Mouse (Mus musculus) hindbrain, postnatal 0 days (tissue): ENCODE data around the gene Nenf. TPM values are rescaled to one million over a fixed set of nuclear protein-coding genes. Genes with fewer than 3 reads are reported as not detected.

ENCODE experiments used
- ATAC-seq: fragments of 200-750 bp; cut with Nextera tagmentation; 2 replicates; pipeline ENCODE4 v1.8.0; 2017; ENCODE audit warnings: mild to moderate bottlenecking, moderate TSS enrichment, moderate library complexity
- DNase-seq: peaks from one replicate; pipeline ENCODE4 v3.0.0-alpha.2; 2015; ENCODE audit warnings: low spot score
- H3K27ac ChIP-seq: fragments of 300-500 bp; sonication (generic); 2 replicates; pipeline ENCODE4 v1.5.1; 2014; ENCODE audit warnings: mild to moderate bottlenecking
- H3K27me3 ChIP-seq: fragments of 300-500 bp; sonication (generic); 2 replicates; pipeline ENCODE4 v1.6.1; 2014; ENCODE audit warnings: low read length, mixed read lengths; ENCODE audit not compliant: insufficient read depth
- H3K36me3 ChIP-seq: fragments of 300-500 bp; sonication (generic); 2 replicates; pipeline ENCODE4 v1.6.1; 2014; ENCODE audit warnings: low read length, mixed read lengths; ENCODE audit not compliant: insufficient read depth
- H3K4me1 ChIP-seq: fragments of 300-500 bp; sonication (generic); 2 replicates; pipeline ENCODE4 v1.6.1; 2014; ENCODE audit warnings: antibody characterized with exemption, low read length, mixed read lengths; ENCODE audit not compliant: insufficient read depth
- H3K4me2 ChIP-seq: fragments of 300-500 bp; sonication (generic); 2 replicates; pipeline ENCODE4 v1.6.1; 2014; ENCODE audit warnings: low read depth, mild to moderate bottlenecking, low read length, moderate library complexity, mixed read lengths
- H3K4me3 ChIP-seq: fragments of 300-500 bp; sonication (generic); 2 replicates; pipeline ENCODE4 v1.5.1; 2014; ENCODE audit warnings: low read length
- H3K9ac ChIP-seq: fragments of 300-500 bp; sonication (generic); replicated peaks from 2 replicates; pipeline ENCODE4 v1.6.1; 2014; ENCODE audit warnings: mild to moderate bottlenecking, low read length, moderate library complexity, mixed read lengths
- H3K9me3 ChIP-seq: fragments of 300-500 bp; sonication (generic); 2 replicates; pipeline ENCODE4 v1.6.1; 2016; ENCODE audit warnings: low read length, mixed read lengths
- CTCF ChIP-seq: IDR thresholded peaks from 2 replicates; pipeline ENCODE4 v1.5.1; 2016; ENCODE audit warnings: antibody characterized with exemption, control low read depth, low read depth
- WGBS: fragments of 180-500 bp; shearing (Covaris S2); extraction: QIAGEN DNeasy Blood & Tissue Kit; methylation state at CpG from one replicate; pipeline ENCODE4 v1.1.7; 2014; 5-methylcytosine and 5-hydroxymethylcytosine counted together
- polyA plus RNA-seq: library from polyadenylated mRNA; unstranded; fragments of >200 nt; fragmentation: Nextera tagmentation; extraction: Ambion mirVana; gene quantifications from 2 replicates; pipeline ENCODE4 v1.2.1, GENCODE M21; 2015
- total RNA-seq: library from RNA; depleted of rRNA; stranded (reverse); fragments of >200 nt; gene quantifications from 2 replicates; pipeline ENCODE4 v1.2.3, GENCODE M21; 2014

Gene Nenf
- total and polyA plus RNA-seq, 2 experiments from 2014 or later: 143 to 182 TPM

DNA sequence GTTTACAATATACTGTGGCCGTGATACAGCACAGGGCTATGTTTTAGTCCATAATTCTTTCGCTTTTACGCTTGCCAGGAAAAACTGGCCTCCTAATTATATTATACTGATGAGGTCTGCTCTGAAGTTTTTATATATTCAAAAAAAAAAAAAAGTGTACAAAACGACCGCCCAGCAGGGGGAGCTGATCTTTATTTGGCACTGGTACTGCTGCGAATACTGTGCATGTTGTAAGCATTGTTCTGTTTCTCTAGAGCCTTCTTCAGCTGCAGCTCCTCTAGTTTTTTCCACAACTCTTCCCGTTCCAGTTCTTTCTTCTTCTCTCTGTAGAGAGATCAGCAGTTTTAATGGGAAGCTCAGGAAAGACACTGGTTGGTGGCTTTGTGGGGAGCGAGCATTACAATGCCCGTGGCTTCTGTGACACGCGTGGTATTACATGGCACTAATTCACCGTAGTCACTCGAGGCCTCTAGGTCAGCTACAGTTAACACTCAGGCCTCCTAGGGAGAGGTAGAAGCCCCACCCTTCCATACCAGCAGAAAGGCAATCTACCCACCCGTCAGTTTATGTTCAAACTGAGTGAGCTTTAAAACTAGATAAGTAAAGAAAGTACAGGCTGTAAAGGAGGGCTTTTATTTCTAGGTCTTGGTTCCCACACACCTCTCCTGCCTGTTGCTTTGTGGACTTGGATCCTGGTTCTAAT lies 34.9 kb upstream of the Nenf start:
- Histone ChIP-seq H3K36me3 (peaks cover 48% of the 10 kb centered on the region; the same call in 1 of the 2 replicates), H3K27me3 (no peaks in the 10 kb centered on the region), H3K27ac (no peak overlapping the region), H3K4me1 (no peaks in the 10 kb centered on the region), H3K4me2 (no peak overlapping the region), H3K9me3 (no peaks in the 10 kb centered on the region), H3K9ac (no peak overlapping the region), H3K4me3 (no peak overlapping the region)
- ATAC-seq: 0 out of 2 replicates have a peak, but pooled peaks have one; percentile 38
- DNase-seq: peak; percentile 85
- peak; percentile 65 for TF ChIP-seq CTCF
- 53% methylated on average over 14 of the region's 14 CpGs for WGBS

DNA sequence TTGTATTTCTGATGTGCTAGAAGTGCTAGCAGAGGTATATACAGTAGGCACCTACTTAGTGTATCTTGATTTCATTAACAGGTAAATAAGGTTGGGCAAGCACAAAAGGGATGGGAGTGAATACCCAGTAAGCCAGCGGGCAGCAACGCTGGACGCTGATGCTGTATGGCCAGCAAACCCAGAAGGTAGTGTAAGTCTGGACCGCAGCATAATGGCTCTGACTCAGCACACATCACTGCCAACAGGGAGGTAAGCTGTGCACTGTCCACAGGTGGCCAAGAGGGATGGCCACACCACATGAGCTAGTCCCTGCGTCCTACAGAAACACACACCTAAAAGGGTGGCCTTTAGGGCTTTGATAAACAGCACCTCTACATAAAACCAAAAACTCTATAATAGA lies 32.4 kb upstream of the Nenf start:
- 95% methylated on average over 5 of the region's 5 CpGs for WGBS
- Histone ChIP-seq H3K36me3 (peaks cover 63% of the 10 kb centered on the region), H3K4me2 (no peak overlapping the region), H3K9me3 (no peaks in the 10 kb centered on the region), H3K4me1 (no peaks in the 10 kb centered on the region), H3K27ac (no peak overlapping the region), H3K4me3 (no peak overlapping the region), H3K27me3 (no peaks in the 10 kb centered on the region), H3K9ac (no peak overlapping the region)
- TF ChIP-seq CTCF: no peak
- ATAC-seq: no peak
- DNase-seq: no peak

DNA sequence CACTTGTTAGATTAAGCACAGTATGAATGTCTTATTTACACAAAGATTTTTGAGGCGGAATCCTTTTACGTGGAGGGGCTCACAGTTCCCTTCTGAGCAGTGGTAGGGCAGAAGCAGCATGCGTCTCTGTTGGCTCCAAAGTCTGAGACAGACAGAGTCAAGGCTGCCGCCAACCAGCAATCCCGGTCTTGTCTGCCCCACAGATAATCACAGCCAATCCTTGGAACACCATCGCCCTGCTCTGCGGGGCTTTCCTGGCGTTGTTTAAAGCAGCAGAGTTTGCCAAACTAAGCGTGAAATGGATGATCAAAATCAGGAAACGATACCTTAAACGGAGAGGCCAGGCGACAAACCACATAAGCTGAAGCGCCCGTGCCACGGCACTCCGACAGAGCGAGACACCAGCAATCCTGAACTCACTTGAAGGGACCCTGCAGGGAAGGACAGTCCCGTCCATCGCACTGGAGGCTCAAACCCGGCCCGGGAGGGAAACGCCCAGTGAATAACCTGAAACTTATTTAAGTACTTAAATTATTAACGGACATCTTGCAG lies 31.6 kb upstream of the Nenf start:
- DNase-seq: no peak
- Histone ChIP-seq H3K9ac (no peak overlapping the region), H3K4me1 (no peaks in the 10 kb centered on the region), H3K4me3 (no peak overlapping the region), H3K9me3 (no peaks in the 10 kb centered on the region), H3K36me3 (peaks cover 64% of the 10 kb centered on the region), H3K27ac (no peak overlapping the region), H3K27me3 (no peaks in the 10 kb centered on the region), H3K4me2 (no peak overlapping the region)
- no peak for TF ChIP-seq CTCF
- ATAC-seq: no peak
- WGBS: 68% methylated on average over 23 of the region's 23 CpGs

DNA sequence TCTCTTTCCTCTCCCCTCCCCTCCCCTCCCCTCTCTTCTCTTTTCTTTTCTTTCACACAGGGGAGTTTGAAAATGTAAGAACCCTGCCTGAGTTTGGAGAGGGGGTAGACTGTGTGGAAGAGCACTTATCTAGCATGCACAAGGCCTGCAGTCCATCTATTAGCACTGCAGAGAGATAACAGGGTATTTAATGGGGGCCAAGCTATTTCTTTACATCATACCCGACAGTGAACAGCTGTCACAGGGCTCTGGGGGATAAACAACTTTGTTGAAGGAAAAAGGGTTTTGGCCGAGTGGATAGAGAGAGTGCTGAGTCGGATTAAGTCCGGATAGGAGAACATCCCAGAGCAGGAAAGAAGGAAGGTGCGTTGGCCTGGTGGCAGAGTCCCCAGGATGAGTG lies 31.0 kb upstream of the Nenf start:
- peaks cover 62% of the 10 kb centered on the region for H3K36me3 ChIP-seq
- no peak overlapping the region for H3K27ac ChIP-seq
- no peak overlapping the region for H3K9ac ChIP-seq
- no peak overlapping the region for H3K4me3 ChIP-seq
- no peaks in the 10 kb centered on the region for H3K9me3 ChIP-seq
- H3K4me1 ChIP-seq: no peaks in the 10 kb centered on the region
- no peak overlapping the region for H3K4me2 ChIP-seq
- DNase-seq: no peak
- H3K27me3 ChIP-seq: no peaks in the 10 kb centered on the region
- no peak for ATAC-seq
- 58% methylated on average over 5 of the region's 5 CpGs for WGBS
- TF ChIP-seq CTCF: no peak

DNA sequence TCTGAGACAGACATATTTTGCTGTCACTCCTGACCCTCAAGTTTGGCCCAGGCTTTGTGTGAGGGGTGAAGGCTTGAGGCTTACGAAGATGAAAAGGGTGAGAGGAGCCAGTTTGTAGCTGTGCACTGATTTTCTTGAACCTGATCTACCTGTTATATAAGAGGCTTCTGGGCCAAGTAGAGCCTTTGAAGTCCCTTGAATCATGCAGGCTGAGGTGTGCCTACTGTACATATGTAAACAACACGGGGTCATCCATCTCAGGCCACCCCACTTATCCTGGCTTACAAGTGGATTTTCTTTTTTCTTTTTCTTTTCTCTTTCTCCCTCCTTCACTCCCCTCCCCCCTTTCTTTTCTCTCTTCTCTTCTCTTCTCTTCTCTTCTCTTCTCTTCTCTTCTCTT lies 30.6 kb upstream of the Nenf start:
- no peak overlapping the region for H3K9ac ChIP-seq
- peaks cover 62% of the 10 kb centered on the region for H3K36me3 ChIP-seq
- ATAC-seq (no peak), DNase-seq (no peak)
- H3K4me1 ChIP-seq: no peaks in the 10 kb centered on the region
- H3K27ac ChIP-seq: no peak overlapping the region
- TF ChIP-seq CTCF: no peak
- no peak overlapping the region for H3K4me2 ChIP-seq
- no peaks in the 10 kb centered on the region for H3K9me3 ChIP-seq
- 85% methylated on average over 2 of the region's 2 CpGs for WGBS
- H3K4me3 ChIP-seq: no peak overlapping the region
- H3K27me3 ChIP-seq: no peaks in the 10 kb centered on the region

DNA sequence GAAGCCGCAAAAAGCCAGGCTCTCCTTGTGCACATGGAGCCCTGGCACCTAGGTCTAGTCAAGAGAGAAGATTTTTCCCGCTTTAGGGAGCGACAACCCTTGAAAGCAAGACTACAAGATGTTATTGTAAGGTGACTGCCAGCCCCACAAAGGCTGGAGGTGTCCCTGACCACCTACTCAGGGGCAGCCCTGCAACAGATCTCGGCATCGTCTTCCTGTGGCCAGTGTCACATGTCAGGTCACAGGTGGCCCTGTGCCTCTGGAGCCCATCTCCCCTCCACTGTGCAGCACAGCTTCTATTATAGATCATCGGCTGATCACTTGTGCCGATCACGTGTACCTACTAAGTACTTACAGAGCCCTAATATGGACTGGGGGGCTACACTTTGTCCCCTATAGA lies 29.6 kb upstream of the Nenf start:
- WGBS: 96% methylated on average over 8 of the region's 8 CpGs

DNA sequence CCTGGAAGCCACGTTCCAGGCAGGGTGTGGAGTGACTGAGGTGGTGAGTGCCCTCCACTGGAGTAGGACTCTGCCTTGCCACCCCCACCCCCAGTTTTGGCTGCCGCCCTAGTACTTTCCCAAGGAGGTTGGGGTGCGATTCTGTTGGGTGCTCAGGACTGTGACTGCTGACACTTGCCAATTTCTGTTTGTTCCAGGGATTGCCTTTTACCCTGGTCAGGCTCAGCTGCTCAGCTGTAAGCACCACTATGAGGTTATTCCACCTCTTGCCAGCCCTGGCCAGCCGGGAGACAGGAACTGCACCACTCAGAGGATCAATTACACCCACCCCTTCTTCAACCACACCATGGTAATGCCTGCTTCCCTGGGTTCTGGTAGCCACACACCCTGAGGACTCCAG lies 22.5 kb upstream of the Nenf start:
- Histone ChIP-seq H3K27ac (no peak overlapping the region), H3K9me3 (no peaks in the 10 kb centered on the region), H3K4me1 (no peaks in the 10 kb centered on the region), H3K9ac (no peak overlapping the region), H3K36me3 (peaks cover 66% of the 10 kb centered on the region), H3K27me3 (no peaks in the 10 kb centered on the region), H3K4me3 (no peak overlapping the region), H3K4me2 (no peak overlapping the region)
- ATAC-seq: no peak
- no peak for TF ChIP-seq CTCF
- DNase-seq: no peak
- 96% methylated on average over 4 of the region's 4 CpGs for WGBS

More for the DNA sequence above, 29.6 kb upstream of the Nenf start:
- TF ChIP-seq CTCF: no peak
- DNase-seq (no peak), ATAC-seq (no peak)
- no peak overlapping the region for H3K4me2 ChIP-seq
- peaks cover 66% of the 10 kb centered on the region for H3K36me3 ChIP-seq
- no peaks in the 10 kb centered on the region for H3K27me3 ChIP-seq
- H3K27ac ChIP-seq: no peak overlapping the region
- no peak overlapping the region for H3K9ac ChIP-seq
- H3K9me3 ChIP-seq: no peaks in the 10 kb centered on the region
- no peak overlapping the region for H3K4me3 ChIP-seq
- H3K4me1 ChIP-seq: no peaks in the 10 kb centered on the region
